Mouse (Mus musculus): Measurements from ENCODE around the gene Pfdn6.
"Not testable (repeated sequence)": the region's sequence is repeated elsewhere in the genome, so short reads cannot be mapped to it uniquely, and the experiment has no call there.

Pfdn6 gene

GRCm38 (mm10) chr17:33897114-33897794 is 42.9 kb downstream of the Pfdn6 start:
- DNase-seq (ENCODE audit: extremely low spot score): peak; percentile 45

- not testable (repeated sequence) for DNase-seq (ENCODE audit: extremely low spot score)
These were observed 47.1 kb downstream of the Pfdn6 start for GRCm38 (mm10) chr17:33893011-33893410.

- DNase-seq (ENCODE audit: extremely low spot score): no peak
These were observed 47.7 kb downstream of the Pfdn6 start for GRCm38 (mm10) chr17:33892429-33892828.

- not testable (repeated sequence) for DNase-seq (ENCODE audit: extremely low spot score)
These were observed 48.3 kb downstream of the Pfdn6 start for GRCm38 (mm10) chr17:33891892-33892291.

GRCm38 (mm10) chr17:33891357-33891756 is 48.8 kb downstream of the Pfdn6 start:
- no peak for DNase-seq (ENCODE audit: extremely low spot score)

- peak; percentile 100 for DNase-seq (ENCODE audit: extremely low spot score)
These were observed 49.5 kb downstream of the Pfdn6 start, which contains the start of gene Kifc1 for GRCm38 (mm10) chr17:33890533-33891059. TSS of gene Kifc1 (minus strand) at chr17:33890661.

- DNase-seq (ENCODE audit: extremely low spot score): not testable (repeated sequence)
These were observed 50.1 kb downstream of the Pfdn6 start for GRCm38 (mm10) chr17:33889941-33890532.
